Mouse (Mus musculus): ENCODE results near the gene Mbd4. TPM values are rescaled to one million over a fixed set of nuclear protein-coding genes. Genes with fewer than 3 reads are reported as not detected.
"Not testable (repeated sequence)": the region's sequence is repeated elsewhere in the genome, so short reads cannot be mapped to it uniquely, and the experiment has no call there.

The Mbd4 gene
- polyA plus RNA-seq, 1 experiment from 2014 or later: 11.0 TPM

- Histone ChIP-seq H3K9me3 (replicated peaks) (no peaks in the 10 kb centered on the region), H3K4me2 (peak within 1 kb of the TSS; percentile 88), H3K27me3 (replicated peaks) (no peaks in the 10 kb centered on the region), H3K4me3 (peak within 1 kb of the TSS; percentile 46), H3K9ac (peak within 1 kb of the TSS; percentile 59), H3K27ac (ENCODE audit: poor library complexity, severe bottlenecking) (0 out of 2 replicates have a peak within 1 kb of the TSS, but pooled peaks have one; percentile 18), H3K4me1 (replicated peaks) (peaks cover 11% of the 10 kb centered on the region), H3K36me3 (peaks cover 11% of the 10 kb centered on the region)
- peak; percentile 89 for ATAC-seq (ENCODE audit: insufficient number of reproducible peaks, low FRiP score)
- 3% methylated on average over 19 of the region's 19 CpGs for WGBS
Measured at GRCm38 (mm10) chr6:115838161-115838597, 15.0 kb downstream of the Mbd4 start, which contains the start of gene Efcab12. TSS of gene Efcab12 (minus strand) at chr6:115838412.

GRCm38 (mm10) chr6:115833861-115834260 lies 19.3 kb downstream of the Mbd4 start:
- H3K4me3 ChIP-seq: no peak overlapping the region
- peaks cover 11% of the 10 kb centered on the region for H3K4me1 ChIP-seq (replicated peaks)
- H3K27ac ChIP-seq (ENCODE audit: poor library complexity, severe bottlenecking): no peak overlapping the region
- H3K9ac ChIP-seq: no peak overlapping the region
- no peaks in the 10 kb centered on the region for H3K9me3 ChIP-seq (replicated peaks)
- H3K36me3 ChIP-seq: no peaks in the 10 kb centered on the region; the same call in 1 of the 2 replicates
- H3K27me3 ChIP-seq (replicated peaks): no peaks in the 10 kb centered on the region
- no peak for ATAC-seq (ENCODE audit: insufficient number of reproducible peaks, low FRiP score)
- H3K4me2 ChIP-seq: no peak overlapping the region

- Histone ChIP-seq H3K4me1 (replicated peaks) (no peaks in the 10 kb centered on the region), H3K36me3 (no peaks in the 10 kb centered on the region; the same call in 1 of the 2 replicates), H3K27ac (ENCODE audit: poor library complexity, severe bottlenecking) (no peak overlapping the region), H3K4me2 (no peak overlapping the region), H3K9me3 (replicated peaks) (no peaks in the 10 kb centered on the region), H3K4me3 (no peak overlapping the region), H3K9ac (no peak overlapping the region), H3K27me3 (replicated peaks) (no peaks in the 10 kb centered on the region)
- 85% methylated on average over 2 of the region's 2 CpGs for WGBS
- no peak for ATAC-seq (ENCODE audit: insufficient number of reproducible peaks, low FRiP score)
Measured at GRCm38 (mm10) chr6:115832152-115832850, 20.9 kb downstream of the Mbd4 start.

GRCm38 (mm10) chr6:115830779-115831601 lies 22.2 kb downstream of the Mbd4 start:
- no peaks in the 10 kb centered on the region for H3K9me3 ChIP-seq (replicated peaks)
- no peak overlapping the region for H3K9ac ChIP-seq
- H3K27ac ChIP-seq (ENCODE audit: poor library complexity, severe bottlenecking): no peak overlapping the region
- ATAC-seq (ENCODE audit: insufficient number of reproducible peaks, low FRiP score): no peak
- WGBS: 83% methylated on average over 6 of the region's 6 CpGs
- H3K36me3 ChIP-seq: no peaks in the 10 kb centered on the region; the same call in 1 of the 2 replicates
- no peak overlapping the region for H3K4me3 ChIP-seq
- H3K4me1 ChIP-seq (replicated peaks): no peaks in the 10 kb centered on the region
- no peak overlapping the region for H3K4me2 ChIP-seq
- no peaks in the 10 kb centered on the region for H3K27me3 ChIP-seq (replicated peaks)

- Histone ChIP-seq H3K4me3 (peak overlapping the region; percentile 27), H3K27ac (ENCODE audit: poor library complexity, severe bottlenecking) (0 out of 2 replicates have a peak overlapping the region, but pooled peaks have one; percentile 23), H3K4me2 (peak overlapping the region; percentile 55)
- not testable (repeated sequence) for H3K36me3 ChIP-seq; H3K9me3 ChIP-seq (replicated peaks); H3K9ac ChIP-seq; H3K4me1 ChIP-seq (replicated peaks); H3K27me3 ChIP-seq (replicated peaks)
- 3% methylated on average over 6 of the region's 11 CpGs for WGBS
- peak; percentile 94 for ATAC-seq (ENCODE audit: insufficient number of reproducible peaks, low FRiP score)
Measured at GRCm38 (mm10) chr6:115823850-115824464, 29.2 kb downstream of the Mbd4 start.

- H3K9ac ChIP-seq: no peak overlapping the region
- no peaks in the 10 kb centered on the region for H3K27me3 ChIP-seq (replicated peaks)
- no peaks in the 10 kb centered on the region for H3K36me3 ChIP-seq
- no peak overlapping the region for H3K27ac ChIP-seq (ENCODE audit: poor library complexity, severe bottlenecking)
- H3K4me1 ChIP-seq (replicated peaks): 0 out of 2 replicates have a peak, but pooled peaks cover 6% of the 10 kb centered on the region
- H3K9me3 ChIP-seq (replicated peaks): no peaks in the 10 kb centered on the region
- H3K4me3 ChIP-seq: no peak overlapping the region
- ATAC-seq (ENCODE audit: insufficient number of reproducible peaks, low FRiP score): no peak
- H3K4me2 ChIP-seq: no peak overlapping the region
- 79% methylated on average over 8 of the region's 8 CpGs for WGBS
Measured at GRCm38 (mm10) chr6:115821216-115821993, 31.8 kb downstream of the Mbd4 start.

GRCm38 (mm10) chr6:115818129-115818528 lies 35.0 kb downstream of the Mbd4 start:
- H3K4me2 ChIP-seq: no peak overlapping the region
- no peak overlapping the region for H3K4me3 ChIP-seq
- H3K27ac ChIP-seq (ENCODE audit: poor library complexity, severe bottlenecking): no peak overlapping the region
- peaks cover 8% of the 10 kb centered on the region for H3K4me1 ChIP-seq (replicated peaks)
- no peaks in the 10 kb centered on the region for H3K36me3 ChIP-seq
- no peak overlapping the region for H3K9ac ChIP-seq
- H3K9me3 ChIP-seq (replicated peaks): no peaks in the 10 kb centered on the region
- 69% methylated on average over 2 of the region's 2 CpGs for WGBS
- no peaks in the 10 kb centered on the region for H3K27me3 ChIP-seq (replicated peaks)
- no peak for ATAC-seq (ENCODE audit: insufficient number of reproducible peaks, low FRiP score)

GRCm38 (mm10) chr6:115815041-115815440 lies 38.1 kb downstream of the Mbd4 start:
- Histone ChIP-seq H3K36me3 (no peaks in the 10 kb centered on the region), H3K27ac (ENCODE audit: poor library complexity, severe bottlenecking) (no peak overlapping the region), H3K9ac (no peak overlapping the region), H3K4me3 (no peak overlapping the region), H3K4me2 (no peak overlapping the region), H3K4me1 (replicated peaks) (peaks cover 8% of the 10 kb centered on the region), H3K27me3 (replicated peaks) (no peaks in the 10 kb centered on the region), H3K9me3 (replicated peaks) (no peaks in the 10 kb centered on the region)
- WGBS: 62% methylated on average over 4 of the region's 4 CpGs
- ATAC-seq (ENCODE audit: insufficient number of reproducible peaks, low FRiP score): no peak

- Histone ChIP-seq H3K4me2 (no peak overlapping the region), H3K27me3 (replicated peaks) (no peaks in the 10 kb centered on the region), H3K4me3 (no peak overlapping the region), H3K9ac (no peak overlapping the region; the same call in 1 of the 2 replicates), H3K9me3 (replicated peaks) (no peaks in the 10 kb centered on the region), H3K36me3 (no peaks in the 10 kb centered on the region), H3K27ac (ENCODE audit: poor library complexity, severe bottlenecking) (no peak overlapping the region), H3K4me1 (replicated peaks) (peaks cover 8% of the 10 kb centered on the region)
- ATAC-seq (ENCODE audit: insufficient number of reproducible peaks, low FRiP score): peak; percentile 52; the same call in 1 of the 2 replicates
- 29% methylated on average over 4 of the region's 4 CpGs for WGBS
Measured at GRCm38 (mm10) chr6:115814104-115814503, 39.1 kb downstream of the Mbd4 start.

- no peak overlapping the region for H3K4me3 ChIP-seq
- H3K4me2 ChIP-seq: no peak overlapping the region
- H3K9ac ChIP-seq: no peak overlapping the region
- no peak for ATAC-seq (ENCODE audit: insufficient number of reproducible peaks, low FRiP score)
- H3K27ac ChIP-seq (ENCODE audit: poor library complexity, severe bottlenecking): no peak overlapping the region
- H3K27me3 ChIP-seq (replicated peaks): no peaks in the 10 kb centered on the region
- 57% methylated on average over 8 of the region's 8 CpGs for WGBS
- no peaks in the 10 kb centered on the region for H3K9me3 ChIP-seq (replicated peaks)
- peaks cover 9% of the 10 kb centered on the region for H3K36me3 ChIP-seq
- peaks cover 17% of the 10 kb centered on the region for H3K4me1 ChIP-seq (replicated peaks)
Measured at GRCm38 (mm10) chr6:115811606-115812005, 41.6 kb downstream of the Mbd4 start.
